8 mouse cellular contexts compared by ENCODE assay signal in genomic region chr2:121169902-121170301, GRCm38 (mm10). TPM values are rescaled to one million over a fixed set of nuclear protein-coding genes. Genes with fewer than 3 reads are reported as not detected.
DNase-seq lines count a peak whose midpoint lies in the region; ATAC-seq and TF ChIP-seq lines count a peak whose summit lies in the region.

No protein-coding gene starts in this region.

- no peak for TF ChIP-seq CTCF in testis, adult 2 months (IDR thresholded peaks at IDR 0.05; ENCODE audit: control insufficient read depth, insufficient read depth, insufficient replicate concordance, low read depth, low read length)
- no peak for TF ChIP-seq CTCF in kidney, adult 2 months (conservative IDR thresholded peaks at IDR 0.05; ENCODE audit: insufficient read depth, insufficient read length, low read depth, low read length)
- no peak for TF ChIP-seq CTCF in lung, postnatal 0 days (IDR thresholded peaks at IDR 0.05)

- 1% methylated on average over 9 of the region's 9 CpGs for WGBS in kidney, adult 2 months
- 2% methylated on average over 9 of the region's 9 CpGs for WGBS in lung, postnatal 0 days

- peaks cover 4% of the 10 kb centered on the region; the same call in 1 of the 2 replicates for H3K36me3 ChIP-seq in testis, adult 2 months (ENCODE audit: control insufficient read depth, insufficient read depth, low read length)
- peaks cover 4% of the 10 kb centered on the region for H3K36me3 ChIP-seq in kidney, adult 2 months (ENCODE audit: control insufficient read depth, insufficient read depth, low read length)
- 0 out of 2 replicates have a peak, but pooled peaks cover 6% of the 10 kb centered on the region for H3K36me3 ChIP-seq in lung, postnatal 0 days (ENCODE audit: insufficient read depth, low read length)

- peak overlapping the region; percentile 97 for H3K4me3 ChIP-seq in testis, adult 2 months (ENCODE audit: control insufficient read depth, low read depth, low read length)
- H3K4me3 ChIP-seq in kidney, adult 2 months (ENCODE audit: insufficient read depth, low read depth, low read length): peak overlapping the region; percentile 99
- peak overlapping the region; percentile 89 for H3K4me3 ChIP-seq in lung, postnatal 0 days (ENCODE audit: low read depth, low read length)

- DNase-seq in testis, postnatal 14 days (ENCODE audit: low spot score): no peak
- DNase-seq in cerebellum, adult 8-10 months: peak; percentile 28
- peak; percentile 42 to 57 for DNase-seq in heart, adult 18-20 months
- DNase-seq in kidney, adult 2 months: peak; percentile 63
- DNase-seq in lung, postnatal 0 days (ENCODE audit: low spot score): peak; percentile 62
- DNase-seq in skeletal muscle tissue, adult 2 months (ENCODE audit: low read depth, low spot score): peak; percentile 19
- no peak for DNase-seq in frontal cortex, postnatal 10 days (ENCODE audit: low spot score in 2 of 2)

- no peaks in the 10 kb centered on the region for H3K9me3 ChIP-seq in lung, postnatal 0 days (ENCODE audit: low read length)

- peak overlapping the region; percentile 71 for H3K9ac ChIP-seq in lung, postnatal 0 days (replicated peaks; ENCODE audit: low read depth)

- no peak for ATAC-seq in lung, postnatal 0 days

- TF ChIP-seq POLR2A in testis, adult 2 months (IDR thresholded peaks at IDR 0.05; ENCODE audit: control insufficient read depth, low read depth, low read length): no peak
- TF ChIP-seq POLR2A in kidney, adult 2 months (IDR thresholded peaks at IDR 0.05; ENCODE audit: low read depth, low read length): no peak

- H3K4me1 ChIP-seq in testis, adult 2 months (ENCODE audit: control insufficient read depth, insufficient read depth, low read length): peaks cover 5% of the 10 kb centered on the region
- peaks cover 9% of the 10 kb centered on the region; the same call in 1 of the 2 replicates for H3K4me1 ChIP-seq in kidney, adult 2 months (ENCODE audit: control insufficient read depth, insufficient read depth, low read length)
- peaks cover 10% of the 10 kb centered on the region for H3K4me1 ChIP-seq in lung, postnatal 0 days (ENCODE audit: insufficient read depth, low read depth, low read length)

- H3K4me2 ChIP-seq in lung, postnatal 0 days (replicated peaks; ENCODE audit: low read depth, low read length): peak overlapping the region; percentile 86

- 0 out of 2 replicates have a peak overlapping the region, but pooled peaks have one; percentile 4 for H3K27ac ChIP-seq in testis, adult 2 months (ENCODE audit: control insufficient read depth, insufficient read depth, low read depth, low read length)
- peak overlapping the region; percentile 94 for H3K27ac ChIP-seq in kidney, adult 2 months (ENCODE audit: insufficient read depth, low read depth, low read length)
- H3K27ac ChIP-seq in lung, postnatal 0 days (ENCODE audit: low read length): peak overlapping the region; percentile 91

- H3K27me3 ChIP-seq in testis, adult 2 months (ENCODE audit: control insufficient read depth, insufficient read depth, low read length): no peaks in the 10 kb centered on the region
- no peaks in the 10 kb centered on the region for H3K27me3 ChIP-seq in kidney, adult 2 months (replicated peaks; ENCODE audit: control insufficient read depth, insufficient read depth, low read length)
- H3K27me3 ChIP-seq in lung, postnatal 0 days (replicated peaks; ENCODE audit: insufficient read depth, low read length): no peaks in the 10 kb centered on the region

- no peak for TF ChIP-seq EP300 in lung, postnatal 0 days (IDR thresholded peaks at IDR 0.05)

RNA-seq across cellular contexts. Expression of gene Tubgcp4, which starts 0.6 kb away (rescaled TPM):
- polyA plus RNA-seq in testis, adult 2 months (2012; rRNA removed): 36.3 and 37.0 TPM in 2 replicates
- total RNA-seq in heart, adult 18-20 months (2021): 10 to 100 TPM; 16.4 to 21.3 TPM
- 25.8 and 29.7 TPM in 2 replicates for polyA plus RNA-seq in kidney, adult 2 months (2012; rRNA removed)
- 18.6 and 22.0 TPM in 2 replicates for polyA plus RNA-seq in lung, postnatal 0 days (2015; fragmentation: Nextera tagmentation; extraction: Ambion mirVana)

RNA-seq across cellular contexts. Expression of gene Zscan29, which starts 1.0 kb away (rescaled TPM):
- 2.4 and 2.8 TPM in 2 replicates for polyA plus RNA-seq in testis, adult 2 months (2012; rRNA removed)
- 1 to 10 TPM; 5.8 to 6.8 TPM for total RNA-seq in heart, adult 18-20 months (2021)
- 4.8 and 5.8 TPM in 2 replicates for polyA plus RNA-seq in kidney, adult 2 months (2012; rRNA removed)
- 7.8 and 8.6 TPM in 2 replicates for polyA plus RNA-seq in lung, postnatal 0 days (2015; fragmentation: Nextera tagmentation; extraction: Ambion mirVana)

RNA-seq across cellular contexts. Expression of gene Lcmt2, which starts 29.4 kb away (rescaled TPM):
- polyA plus RNA-seq in testis, adult 2 months (2012; rRNA removed): 1.6 and 1.9 TPM in 2 replicates
- 1 to 10 TPM; 8.8 to 9.4 TPM for total RNA-seq in heart, adult 18-20 months (2021)
- 9.8 and 11.6 TPM in 2 replicates for polyA plus RNA-seq in kidney, adult 2 months (2012; rRNA removed)
- 19.3 and 21.8 TPM in 2 replicates for polyA plus RNA-seq in lung, postnatal 0 days (2015; fragmentation: Nextera tagmentation; extraction: Ambion mirVana)

RNA-seq across cellular contexts. Expression of gene Adal, which starts 29.7 kb away (rescaled TPM):
- 4.4 and 6.1 TPM in 2 replicates for polyA plus RNA-seq in testis, adult 2 months (2012; rRNA removed)
- total RNA-seq in heart, adult 18-20 months (2021): 10 to 100 TPM; 10.3 to 11.2 TPM
- 5.6 and 8.0 TPM in 2 replicates for polyA plus RNA-seq in kidney, adult 2 months (2012; rRNA removed)
- polyA plus RNA-seq in lung, postnatal 0 days (2015; fragmentation: Nextera tagmentation; extraction: Ambion mirVana): 12.7 and 13.5 TPM in 2 replicates

Comparison
In these comparisons a context has a peak if more than half of its experiments do, and no peak if none do; other contexts are left out.
1. H3K27ac ChIP-seq: peak in every context shown above with its lines; median percentile 94 in kidney, adult 2 months; 91 in lung, postnatal 0 days; 4 in testis, adult 2 months.
2. DNase-seq: peak in cerebellum, adult 8-10 months (single experiment), heart, adult 18-20 months (2 of 2), kidney, adult 2 months (single experiment), lung, postnatal 0 days (single experiment) and skeletal muscle tissue, adult 2 months (single experiment); none in testis, postnatal 14 days (single experiment) and frontal cortex, postnatal 10 days (0 of 2).
3. Peak in every context shown above with its lines, with median percentiles within 50 percentile points of each other: H3K4me3 ChIP-seq.